Mouse (Mus musculus) cerebellum, adult 9-11 months (tissue): ENCODE measurements at regions not wholly inside any gene's neighbourhood (a gene's known extent, or its start where the extent isn't known, plus 50 kb on each side); places are given as distances from the start of the nearest gene placed in this dataset.
"Not testable (repeated sequence)": the region's sequence is repeated elsewhere in the genome, so short reads cannot be mapped to it uniquely, and the experiment has no call there.

Experiments used
- DNase-seq: peaks from one replicate; pipeline ENCODE4 v3.0.0; 2022

GRCm38 (mm10) chr1:149463930-149464329 is 497.2 kb downstream of the Pla2g4a start:
- DNase-seq, result no peak

GRCm38 (mm10) chr1:149449801-149450493 is 511.1 kb downstream of the Pla2g4a start:
- no peak for DNase-seq

- no peak for DNase-seq
Observed at GRCm38 (mm10) chr1:149448516-149448915, 512.6 kb downstream of the Pla2g4a start.

GRCm38 (mm10) chr1:149411009-149411408 is 550.1 kb downstream of the Pla2g4a start:
- no peak for DNase-seq

DNA sequence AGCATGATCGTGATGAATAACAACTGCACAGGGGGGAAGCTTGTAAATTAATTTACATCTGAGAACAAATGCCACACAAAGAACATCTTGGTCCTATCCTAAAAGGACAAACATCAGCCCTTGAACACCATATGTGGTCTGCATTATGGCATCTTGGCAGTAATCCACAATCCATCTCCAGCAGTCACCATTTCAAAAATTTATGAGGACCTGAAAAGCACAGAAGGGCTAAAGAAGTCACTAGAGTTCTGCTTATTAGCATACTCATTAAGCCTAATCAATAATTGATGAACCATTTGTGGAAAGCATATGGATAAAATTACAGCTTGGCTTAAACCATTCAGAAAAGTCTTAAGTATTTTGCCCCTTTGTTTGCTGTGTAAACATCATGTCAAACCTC is 555.7 kb downstream of the Pla2g4a start:
- DNase-seq, result no peak

GRCm38 (mm10) chr1:149388706-149389105 is 572.4 kb downstream of the Pla2g4a start:
- peak; percentile 89 for DNase-seq

DNA sequence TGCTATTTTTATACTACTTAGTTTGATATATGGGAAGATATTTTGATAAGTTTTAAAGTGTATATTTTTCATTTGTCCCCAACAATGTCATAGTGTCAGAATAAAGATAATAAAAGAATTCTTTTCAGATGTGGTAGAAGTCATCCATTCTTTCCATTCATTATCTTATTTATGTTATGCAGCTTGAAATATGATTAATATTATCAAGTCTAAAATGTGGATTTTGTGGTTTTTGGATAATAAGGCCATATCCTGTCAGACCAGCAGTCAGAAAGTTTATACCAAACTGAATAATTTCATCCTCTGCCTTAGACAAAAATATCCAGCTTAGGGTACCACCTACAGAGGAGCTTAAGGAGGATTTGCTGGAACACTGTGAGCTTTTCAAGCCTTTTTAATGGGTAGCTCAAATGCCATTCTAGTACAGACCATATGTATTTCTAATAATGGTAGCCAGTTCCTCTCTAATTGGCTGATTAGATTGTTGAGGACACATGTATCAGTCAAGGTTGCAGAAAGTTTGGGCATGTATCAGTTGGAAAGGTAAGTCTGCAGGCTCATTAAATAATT is 609.7 kb downstream of the Pla2g4a start:
- DNase-seq, result no peak

DNA sequence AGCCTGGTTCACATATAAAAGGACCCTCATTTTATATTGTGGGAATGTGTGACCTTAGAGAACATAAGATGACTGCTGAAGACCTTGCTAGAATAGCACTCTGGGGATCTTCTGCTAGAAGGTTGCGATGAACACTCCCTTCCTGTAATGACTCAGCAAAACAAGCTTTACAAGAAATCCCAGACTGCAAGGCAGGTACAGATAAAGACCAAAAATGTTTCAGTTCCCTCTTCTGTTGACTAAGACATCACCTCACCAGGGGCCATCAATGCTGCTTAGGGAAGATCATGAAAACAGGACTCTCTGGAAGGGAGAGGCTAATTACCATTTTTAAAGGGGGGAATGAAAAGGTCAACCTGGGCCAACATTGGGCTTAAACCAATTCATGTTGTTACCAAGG is 613.7 kb downstream of the Pla2g4a start:
- DNase-seq, result no peak

DNA sequence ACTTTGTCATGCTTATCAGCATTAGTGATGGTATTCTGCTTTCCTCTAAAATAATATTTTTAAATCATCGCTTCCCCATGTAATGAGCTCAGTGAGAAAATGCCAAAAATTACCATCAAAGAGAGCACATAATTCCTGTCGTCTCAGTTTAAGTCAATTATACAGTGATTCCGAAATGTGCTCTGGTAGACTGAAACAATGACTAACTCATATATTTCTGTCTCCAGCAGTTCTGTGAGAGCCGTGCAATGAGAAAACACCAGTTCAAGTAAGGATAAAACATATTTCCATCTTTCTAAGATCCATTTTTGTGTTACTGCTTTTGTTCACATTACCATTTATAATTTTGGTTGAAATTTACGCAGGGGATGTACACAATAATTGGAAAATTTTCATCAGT is 622.9 kb downstream of the Pla2g4a start:
- DNase-seq, result no peak

GRCm38 (mm10) chr1:149332239-149332638 is 628.9 kb downstream of the Pla2g4a start:
- no peak for DNase-seq

GRCm38 (mm10) chr1:149327171-149327570 is 633.9 kb downstream of the Pla2g4a start:
- DNase-seq, result no peak

DNA sequence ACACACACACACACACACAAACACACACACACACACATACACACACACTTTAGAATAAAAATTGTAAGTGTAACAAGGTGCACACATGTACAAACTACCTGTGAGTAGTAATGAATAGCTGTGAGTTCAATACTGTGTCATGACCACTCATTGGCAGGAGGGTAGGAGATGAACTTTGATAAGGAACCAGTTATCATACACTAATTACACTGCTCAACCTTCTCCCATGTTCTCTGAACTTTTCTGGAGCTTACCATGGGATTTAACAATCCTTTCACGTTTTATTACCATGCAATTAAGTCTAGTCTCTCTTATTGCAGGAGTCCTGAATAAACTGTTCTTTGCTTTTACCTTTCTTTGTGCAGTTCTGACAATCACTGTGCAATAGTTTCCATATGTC is 638.0 kb downstream of the Pla2g4a start:
- DNase-seq, result no peak

DNA sequence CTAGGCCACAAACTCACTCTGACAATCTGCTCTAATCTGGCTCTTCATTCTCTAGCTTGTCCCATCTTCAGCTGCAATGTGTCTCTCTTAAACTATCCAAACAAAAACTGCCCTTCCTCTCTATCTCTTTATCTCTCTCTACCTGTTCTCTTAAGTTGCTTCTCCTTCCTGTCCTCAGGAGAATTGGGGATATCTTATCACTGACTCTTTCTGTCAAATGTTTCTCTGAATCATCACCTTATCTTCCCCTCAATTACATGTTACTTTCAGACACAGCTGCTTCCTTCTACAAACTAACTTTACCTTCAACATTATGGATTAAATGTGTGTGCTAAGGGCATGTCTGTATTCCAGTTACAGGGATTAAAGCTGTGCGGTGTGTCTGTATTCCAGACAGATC is 671.4 kb downstream of the Pla2g4a start:
- no peak for DNase-seq

- no peak for DNase-seq
Observed at GRCm38 (mm10) chr1:149274932-149275331, 686.2 kb downstream of the Pla2g4a start.

- DNase-seq, result no peak
Observed at GRCm38 (mm10) chr1:149256866-149257265, 704.2 kb downstream of the Pla2g4a start.

- no peak for DNase-seq
Observed at GRCm38 (mm10) chr1:149254141-149254540, 706.9 kb downstream of the Pla2g4a start.

DNA sequence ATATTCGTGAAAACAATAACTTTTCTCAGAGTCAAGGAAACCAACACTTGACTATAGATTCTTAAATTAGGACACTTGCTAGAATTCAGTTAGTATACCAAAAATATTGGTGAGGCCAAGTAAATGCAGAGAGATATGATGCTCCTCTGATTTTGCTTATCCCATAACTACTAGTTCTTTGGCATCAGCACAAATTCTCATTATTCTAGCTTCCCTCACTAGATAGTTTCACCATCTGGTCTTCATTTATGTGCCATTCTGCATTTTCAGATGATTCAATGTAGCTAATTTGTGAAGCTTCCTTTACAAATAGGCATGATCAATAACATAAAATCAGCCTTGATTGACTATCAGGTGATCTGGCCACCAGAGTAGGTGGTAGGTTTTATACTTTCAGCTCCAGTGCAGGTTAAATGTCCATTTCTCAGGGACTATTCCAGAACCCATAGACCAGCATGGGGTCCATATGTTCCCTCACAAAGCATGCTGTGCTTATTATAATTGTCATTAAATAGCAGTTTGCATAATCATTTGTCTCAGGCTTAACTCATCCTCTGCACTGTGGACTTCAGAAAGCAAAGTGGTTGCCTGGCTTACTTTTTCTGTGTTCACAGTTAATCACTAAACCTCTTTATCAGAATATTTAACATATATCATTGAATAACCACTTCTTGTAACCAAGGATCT is 722.6 kb downstream of the Pla2g4a start:
- DNase-seq, result peak; percentile 74

DNA sequence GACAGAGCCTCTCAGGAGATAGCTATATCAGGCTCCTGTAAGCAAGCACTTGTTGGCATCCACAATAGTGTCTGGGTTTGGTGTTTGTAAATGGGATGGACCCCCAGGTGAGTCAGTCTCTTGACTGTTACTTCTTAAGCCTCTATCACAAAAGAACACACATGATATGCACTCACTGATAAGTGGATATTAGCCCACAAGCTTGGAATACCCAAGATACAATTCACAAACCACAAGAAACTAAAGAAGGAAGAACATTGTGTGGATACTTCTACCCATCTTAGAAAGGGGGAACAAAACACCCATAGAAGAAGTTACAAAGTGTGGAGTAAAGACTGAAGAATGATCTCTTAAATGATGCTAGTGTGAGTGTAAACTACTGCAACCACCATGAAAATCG is 733.9 kb downstream of the Pla2g4a start:
- not testable (repeated sequence) for DNase-seq

DNA sequence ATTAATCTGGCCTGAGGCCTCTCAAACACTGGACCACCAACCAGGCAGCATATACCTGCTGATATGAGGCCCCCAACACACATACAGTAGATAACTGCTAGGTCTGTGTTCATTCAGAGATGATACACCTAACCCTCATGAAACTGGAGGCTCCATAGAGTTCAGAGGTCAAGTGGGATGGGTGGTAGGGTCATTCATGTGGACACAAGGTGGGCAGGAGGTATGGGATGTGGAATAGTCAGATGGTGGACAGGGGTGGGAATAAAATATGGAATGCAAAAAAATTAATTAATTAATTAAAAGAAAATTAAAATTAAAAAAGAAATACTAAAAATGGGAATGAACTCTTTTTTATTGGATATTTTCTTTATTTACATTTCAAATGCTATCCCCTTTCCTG is 734.7 kb downstream of the Pla2g4a start:
- DNase-seq, result no peak

GRCm38 (mm10) chr1:149202631-149203030 is 758.5 kb downstream of the Pla2g4a start:
- peak; percentile 23 for DNase-seq

- DNase-seq, result no peak
Observed at GRCm38 (mm10) chr1:149199284-149199683, 761.8 kb downstream of the Pla2g4a start.

- no peak for DNase-seq
Observed at GRCm38 (mm10) chr1:149198854-149199253, 762.2 kb downstream of the Pla2g4a start.
